Mouse (Mus musculus) left cerebral cortex, adult 9 months (tissue): Measurements from ENCODE around the gene Crabp2.

Experiments
- DNase-seq, 2 experiments: peaks; one replicate each; pipeline ENCODE4 v3.0.0; 2022; ENCODE audit warnings: low spot score in 2 of 2

Crabp2 gene

GRCm38 (mm10) chr3:87927452-87927851, 21.0 kb upstream of the Crabp2 start:
- DNase-seq = no peak

GRCm38 (mm10) chr3:87929341-87930077, 19.0 kb upstream of the Crabp2 start:
- no peak for DNase-seq

- peak; percentile 92 to 96 for DNase-seq
Observed at GRCm38 (mm10) chr3:87930078-87930795, 18.2 kb upstream of the Crabp2 start, which contains the start of the genes Isg20l2 and Rrnad1. Gene Isg20l2 (plus strand): TSS chr3:87930314. Gene Rrnad1 (minus strand): TSS chr3:87930717.

GRCm38 (mm10) chr3:87934026-87934425, 14.4 kb upstream of the Crabp2 start:
- DNase-seq = no peak

GRCm38 (mm10) chr3:87934501-87934900, 14.0 kb upstream of the Crabp2 start:
- DNase-seq = no peak

- DNase-seq = no peak
Observed at GRCm38 (mm10) chr3:87935201-87935600, 13.3 kb upstream of the Crabp2 start.

GRCm38 (mm10) chr3:87935776-87936175, 12.7 kb upstream of the Crabp2 start:
- DNase-seq = peak in 1 of 2 experiments; percentile 76

- DNase-seq = no peak
Observed at GRCm38 (mm10) chr3:87940611-87941010, 7.9 kb upstream of the Crabp2 start.

GRCm38 (mm10) chr3:87942471-87942870, 6.0 kb upstream of the Crabp2 start:
- no peak for DNase-seq

GRCm38 (mm10) chr3:87943586-87943985, 4.9 kb upstream of the Crabp2 start:
- DNase-seq = no peak

GRCm38 (mm10) chr3:87944838-87945600, 3.4 kb upstream of the Crabp2 start:
- no peak for DNase-seq

GRCm38 (mm10) chr3:87945781-87946540, 2.5 kb upstream of the Crabp2 start:
- no peak for DNase-seq

GRCm38 (mm10) chr3:87946541-87946860, 2.0 kb upstream of the Crabp2 start:
- no peak for DNase-seq

GRCm38 (mm10) chr3:87947056-87947810, 1.2 kb upstream of the Crabp2 start:
- DNase-seq = no peak

GRCm38 (mm10) chr3:87947811-87948199, 661 bp upstream of the Crabp2 start:
- no peak for DNase-seq

GRCm38 (mm10) chr3:87949266-87949954, 944 bp downstream of the Crabp2 start:
- DNase-seq = no peak

GRCm38 (mm10) chr3:87949955-87950515, 1.6 kb downstream of the Crabp2 start:
- no peak for DNase-seq

- no peak for DNase-seq
Observed at GRCm38 (mm10) chr3:87951946-87952345, 3.5 kb downstream of the Crabp2 start.

GRCm38 (mm10) chr3:87952440-87952839, 4.0 kb downstream of the Crabp2 start:
- no peak for DNase-seq

GRCm38 (mm10) chr3:87958056-87958455, 9.6 kb downstream of the Crabp2 start:
- no peak for DNase-seq
